Mouse (Mus musculus) adrenal gland, postnatal 0 days (tissue): ENCODE data around the gene Rcor3. TPM values are rescaled to one million over a fixed set of nuclear protein-coding genes. Genes with fewer than 3 reads are reported as not detected.

Experiments used
- polyA plus RNA-seq: library from polyadenylated mRNA; unstranded; fragments of >200 nt; fragmentation: Nextera tagmentation; extraction: Ambion mirVana; gene quantifications from 2 replicates; pipeline ENCODE4 v1.2.1, GENCODE M21; 2015

Gene Rcor3
- polyA plus RNA-seq: 23.0 and 23.8 TPM in 2 replicates

DNA sequence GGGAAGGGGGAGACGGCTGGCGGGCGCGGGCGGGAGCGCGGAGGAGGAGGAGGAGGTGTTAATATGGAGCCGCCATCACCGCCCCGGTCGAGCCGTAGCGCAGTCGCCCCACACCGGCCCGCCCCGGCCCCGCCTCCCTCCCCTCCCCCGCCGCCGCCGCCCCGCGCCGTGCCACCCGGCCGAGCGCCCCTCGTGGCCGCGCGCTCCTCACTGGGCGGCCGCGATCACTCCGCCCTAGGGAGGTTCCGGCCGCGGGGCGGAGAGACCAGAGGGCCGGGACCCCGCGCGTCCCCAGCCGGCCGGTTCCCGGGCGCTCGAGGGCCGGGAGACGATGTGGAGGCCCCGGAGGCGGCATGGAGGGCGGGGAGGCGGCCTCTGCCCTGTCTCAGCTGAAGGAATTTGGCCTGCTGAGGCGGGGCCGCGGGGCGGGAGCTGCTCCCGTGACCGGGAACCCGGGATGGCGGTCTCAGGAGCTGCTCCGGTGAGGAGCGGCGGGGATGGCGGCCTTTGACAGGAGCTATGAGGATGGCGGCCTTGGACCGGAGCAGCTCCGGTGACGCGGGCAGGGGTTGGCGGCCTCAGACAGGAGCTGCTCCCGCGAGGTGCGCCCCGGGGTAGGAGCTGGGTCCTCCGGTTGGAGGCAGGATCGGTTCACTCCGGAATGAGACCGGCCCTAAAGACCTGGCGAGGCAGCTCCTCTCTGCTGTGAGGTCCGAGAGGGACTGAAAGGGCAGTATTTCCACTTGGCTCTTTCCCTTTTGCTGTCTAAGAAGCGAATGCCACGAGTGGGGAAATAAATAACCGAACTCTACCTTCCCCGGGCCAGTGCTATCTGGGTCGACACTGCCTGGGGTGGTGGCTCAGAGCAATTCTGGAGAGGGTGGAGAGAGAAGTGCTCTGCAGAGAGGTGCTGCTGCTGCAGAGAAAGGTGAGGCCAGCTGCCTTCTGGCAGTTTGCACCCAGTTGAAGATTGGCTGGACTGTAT lies at the start of gene Rcor3:
Gene Rcor3 (minus strand): TSS at position 137 of the 985 bp plus-strand sequence.

DNA sequence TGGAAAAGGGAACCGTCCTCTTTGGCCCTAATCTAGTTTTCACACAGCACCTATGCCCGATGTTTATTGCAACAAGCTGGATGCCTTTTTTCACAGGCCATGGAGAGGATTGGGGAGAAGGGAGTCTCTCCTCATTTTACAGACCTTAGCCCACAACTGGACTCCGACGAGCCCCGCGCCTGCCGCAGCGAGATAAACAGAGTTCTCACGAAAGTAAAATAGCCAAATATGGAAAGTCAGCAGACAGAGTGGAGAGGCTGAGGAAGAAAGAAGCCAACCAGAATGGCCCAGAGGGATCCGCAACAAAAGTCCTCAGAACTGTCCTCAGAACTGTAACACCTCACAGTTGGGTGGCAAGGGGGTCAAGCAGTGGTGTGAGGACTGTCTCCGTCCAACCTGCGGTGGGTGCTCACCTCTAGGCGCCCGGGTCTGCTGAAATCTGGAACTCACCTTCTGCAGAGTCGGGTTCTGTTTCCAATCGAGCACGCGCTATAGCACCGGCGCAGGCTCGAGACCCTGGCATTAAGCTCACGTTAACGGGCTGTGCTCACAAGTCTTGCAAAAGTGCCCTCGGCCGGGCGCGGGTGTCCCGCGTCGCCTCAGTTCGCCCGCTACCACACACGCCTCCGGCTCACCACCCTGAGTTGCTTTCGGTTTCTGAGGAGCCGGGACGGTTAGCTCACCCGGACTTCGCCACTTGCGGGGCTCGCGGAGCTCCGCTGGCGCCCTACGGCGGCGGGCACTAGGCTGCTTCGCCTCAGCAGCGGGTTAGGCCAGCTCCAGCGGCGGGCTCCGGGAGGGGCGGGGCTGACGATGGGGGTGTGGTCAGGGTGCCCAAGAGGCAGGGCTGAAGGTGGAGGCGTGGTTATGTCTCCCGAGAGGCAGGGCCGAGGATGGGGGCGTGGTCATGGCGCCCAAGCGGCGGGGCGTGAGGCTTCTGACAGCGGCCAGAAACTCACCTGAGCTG lies 45.8 kb downstream of the Rcor3 start, which contains the start of gene Traf5:
Gene Traf5 (minus strand): TSS at position 754 of the 967 bp plus-strand sequence.

Other genes starting within 250 kb of the Rcor3 start
- gene Slc30a1, start 231.3 kb downstream of the Rcor3 start, polyA plus RNA-seq: 3.7 and 5.7 TPM in 2 replicates
- 0.58 and 0.79 TPM in 2 replicates for gene Rd3, start 160.7 kb downstream of the Rcor3 start, polyA plus RNA-seq
- gene Traf5, start 45.5 kb downstream of the Rcor3 start, polyA plus RNA-seq: 6.5 and 6.8 TPM in 2 replicates
- 0.32 and 1.3 TPM in 2 replicates for gene Kcnh1, start 52.7 kb upstream of the Rcor3 start, polyA plus RNA-seq